Mouse (Mus musculus) myocyte (in vitro differentiated cells): ENCODE data around the gene Taf9.

Experiments used
- CEBPB ChIP-seq: IDR thresholded peaks from 2 replicates; pipeline ENCODE4 v1.6.1; 2011; ENCODE audit warnings: mild to moderate bottlenecking, moderate library complexity; ENCODE audit not compliant: poor library complexity, insufficient read depth, severe bottlenecking
- E2F4 ChIP-seq: IDR thresholded peaks from one replicate; pipeline ENCODE4 v1.6.1; 2011; ENCODE audit warnings: mild to moderate bottlenecking, control low read depth, moderate library complexity; ENCODE audit not compliant: insufficient read depth
- MAX ChIP-seq: IDR thresholded peaks from one replicate; pipeline ENCODE4 v1.6.1; 2011; ENCODE audit warnings: low read depth, mild to moderate bottlenecking, control low read depth
- MYOD1 ChIP-seq, 3 experiments: IDR thresholded peaks; one replicate each; pipeline ENCODE4 v1.6.1; 2011; ENCODE audit warnings: control low read depth in 2 of 3, low read depth in 2 of 3, mild to moderate bottlenecking in 2 of 3, moderate library complexity in 1 of 3; ENCODE audit not compliant: insufficient read length in 2 of 3, control insufficient read depth in 1 of 3
- MYOG ChIP-seq, 3 experiments: IDR thresholded peaks; one replicate each; pipeline ENCODE4 v1.6.1; 2011; ENCODE audit warnings: control low read depth in 2 of 3, low read depth in 2 of 3, mild to moderate bottlenecking in 2 of 3; ENCODE audit not compliant: insufficient read length in 2 of 3, control insufficient read depth in 1 of 3, insufficient read depth in 1 of 3
- POLR2A ChIP-seq: IDR thresholded peaks from one replicate; pipeline ENCODE4 v1.6.1; 2011; ENCODE audit warnings: low read depth, mild to moderate bottlenecking, control low read depth, moderate library complexity; ENCODE audit not compliant: insufficient read length
- POLR2AphosphoS2 ChIP-seq: IDR thresholded peaks from one replicate; pipeline ENCODE4 v1.6.1; 2011; ENCODE audit warnings: low read depth, control low read depth; ENCODE audit not compliant: insufficient read length
- REST ChIP-seq: IDR thresholded peaks from one replicate; pipeline ENCODE4 v1.6.1; 2011; ENCODE audit warnings: mild to moderate bottlenecking, control low read depth, moderate library complexity; ENCODE audit not compliant: insufficient read depth, insufficient read length
- SRF ChIP-seq: IDR thresholded peaks from one replicate; pipeline ENCODE4 v1.6.1; 2011; ENCODE audit warnings: low read depth; ENCODE audit not compliant: control insufficient read depth, insufficient read length
- TCF12 ChIP-seq: IDR thresholded peaks from one replicate; pipeline ENCODE4 v1.6.1; 2011; ENCODE audit warnings: mild to moderate bottlenecking, control low read depth; ENCODE audit not compliant: poor library complexity, insufficient read depth, severe bottlenecking
- TCF3 ChIP-seq: IDR thresholded peaks from one replicate; pipeline ENCODE4 v1.6.1; 2011; ENCODE audit warnings: low read depth, control low read depth; ENCODE audit not compliant: insufficient read length
- USF1 ChIP-seq: IDR thresholded peaks from one replicate; pipeline ENCODE4 v1.6.1; 2011; ENCODE audit warnings: low read depth, mild to moderate bottlenecking, control low read depth, moderate library complexity

- TF ChIP-seq POLR2A (no peak), MYOG (IDR thresholded peaks at IDR 0.05; ENCODE audit: control insufficient read depth in 1 of 3, insufficient read depth in 1 of 3, insufficient read length in 2 of 3, low read depth in 2 of 3) (no peak), SRF (no peak), TCF12 (no peak), TCF3 (no peak), CEBPB (no peak), POLR2AphosphoS2 (no peak), E2F4 (no peak), MAX (no peak), USF1 (no peak), MYOD1 (IDR thresholded peaks at IDR 0.05; ENCODE audit: control insufficient read depth in 1 of 3, insufficient read length in 2 of 3, low read depth in 2 of 3) (no peak), REST (no peak)
Observed at GRCm38 (mm10) chr13:100658091-100658490, 6.7 kb downstream of the Taf9 start.
